Mouse (Mus musculus) megakaryocyte-erythroid progenitor cell, adult 5-6 weeks (primary cell): ENCODE measurements around the gene Immt. TPM values are rescaled to one million over a fixed set of nuclear protein-coding genes. Genes with fewer than 3 reads are reported as not detected.

Experiments used
- ATAC-seq: replicated peaks from 2 replicates; pipeline ENCODE4 v1.8.0; 2016; ENCODE audit warnings: mild to moderate bottlenecking, inconsistent platforms; ENCODE audit not compliant: severe bottlenecking, poor library complexity, low FRiP score, low TSS enrichment
- total RNA-seq, 2 experiments: library from RNA; stranded (forward) in 1 of 2; stranded (reverse) in 1 of 2; fragments of 200-1000, 215-1000 nt in 1 of 2; fragments of >200 nt in 1 of 2; fragmentation: Nextera tagmentation in 1 of 2; gene quantifications; 2 replicates each; pipeline ENCODE4 v1.2.3; 2014 to 2017

The Immt gene
- 198 and 228 TPM in 2 replicates for total RNA-seq (2014; fragmentation: Nextera tagmentation)
- total RNA-seq (2017): 182 TPM in 2 replicates

DNA sequence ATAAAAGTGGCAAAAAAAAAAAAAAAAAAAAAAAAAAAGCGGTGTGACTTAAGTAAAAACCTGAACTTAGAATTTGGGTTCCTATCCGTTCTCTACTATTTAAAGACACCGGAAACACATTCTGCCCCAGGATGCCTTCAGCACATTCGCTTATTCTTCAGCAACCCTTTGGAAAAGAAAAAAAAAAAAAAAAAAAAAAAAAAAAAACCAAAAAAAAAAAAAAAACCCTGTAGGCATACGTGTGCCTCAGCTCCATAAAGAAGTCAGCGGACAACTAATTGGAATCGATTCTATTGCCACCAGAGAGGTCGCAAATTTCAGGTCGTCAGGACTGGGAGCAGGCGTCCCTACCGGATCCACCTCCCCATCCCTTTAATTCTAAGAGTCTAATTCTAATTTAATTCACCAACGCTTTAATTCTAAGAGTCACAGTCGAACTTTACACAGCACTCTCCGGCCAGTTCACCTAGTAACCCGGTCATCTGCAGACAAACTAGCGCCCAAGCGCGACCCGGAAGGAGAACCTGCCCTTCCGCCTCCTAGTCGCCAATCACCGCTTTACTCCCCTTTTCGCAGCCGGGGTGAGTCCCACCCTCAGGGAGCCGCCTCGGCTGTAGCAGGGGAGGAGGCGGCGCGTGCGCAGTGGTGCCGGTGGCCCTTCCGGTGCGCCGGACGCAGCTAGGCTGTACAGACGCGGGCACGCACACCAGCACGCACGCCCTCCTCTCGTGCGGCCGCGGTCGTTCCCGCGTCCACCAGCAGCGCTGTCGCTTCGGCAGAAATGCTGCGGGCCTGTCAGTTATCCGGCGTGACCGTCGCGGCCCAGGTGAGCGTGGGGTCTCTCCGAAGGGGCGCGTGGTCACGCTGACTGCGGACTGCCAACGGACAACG, at the start of gene Immt:
Gene Immt, plus strand, starts transcription at position 642 of the 891 bp plus-strand sequence.
- ATAC-seq: peak; percentile 96

DNA sequence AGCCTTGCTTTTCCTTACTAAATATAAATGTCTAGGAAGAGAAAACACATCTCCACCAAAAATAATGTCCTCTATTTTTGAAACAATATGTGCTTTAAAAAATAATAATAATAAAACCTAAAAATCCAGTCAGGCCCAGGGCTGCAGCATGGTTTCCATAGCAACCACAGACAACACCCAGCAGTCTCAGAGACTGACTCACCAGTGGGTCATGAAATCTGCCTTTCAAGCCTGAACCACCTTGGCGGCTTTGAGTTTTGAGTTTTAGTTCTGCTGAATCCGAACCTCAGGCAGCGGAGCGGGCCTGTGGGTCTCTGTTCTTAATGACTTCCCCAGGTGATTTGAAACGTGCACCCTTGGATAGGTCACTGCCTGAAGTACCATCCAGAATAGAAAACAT, 48.0 kb upstream of the Immt start:
- ATAC-seq: no peak

DNA sequence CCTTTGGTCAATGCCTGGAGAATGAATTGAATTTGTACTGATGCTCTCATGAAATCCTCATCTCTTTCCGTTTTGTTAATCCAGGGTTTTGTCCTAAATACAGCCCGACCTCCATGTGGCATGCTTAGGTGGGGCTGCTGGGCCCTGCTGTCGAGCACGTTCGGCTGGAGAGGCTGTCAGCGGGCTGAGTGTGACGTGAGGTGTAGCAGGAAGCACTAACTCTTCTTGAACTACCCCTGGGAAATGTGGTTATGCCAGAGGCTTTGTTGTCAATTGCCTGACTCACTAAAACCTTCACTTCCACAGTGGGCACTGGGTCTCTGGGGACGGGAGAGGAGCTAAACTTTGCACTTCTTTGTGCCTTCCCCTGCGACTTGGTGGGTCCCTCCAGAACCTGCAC, 42.8 kb upstream of the Immt start:
- no peak for ATAC-seq

DNA sequence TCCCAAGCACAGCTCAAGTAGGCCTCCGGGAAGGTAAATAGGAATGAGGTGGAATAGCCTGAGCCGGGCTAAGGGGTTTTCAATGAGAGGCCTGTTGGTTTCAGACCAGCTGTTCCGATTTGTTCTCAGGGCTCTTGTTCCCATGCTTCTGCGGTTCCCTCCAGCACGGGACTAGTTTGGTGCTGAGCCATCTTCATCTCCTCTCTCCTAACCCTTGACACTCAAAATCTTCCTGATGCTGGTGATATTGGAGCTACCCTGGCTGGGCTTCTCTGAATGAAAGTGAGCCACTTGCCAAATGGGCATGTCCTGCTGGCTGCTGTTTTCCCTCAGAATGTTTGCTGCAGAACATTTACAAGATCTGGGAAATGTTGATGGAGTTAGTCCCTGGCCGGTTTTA, 39.4 kb upstream of the Immt start:
- no peak for ATAC-seq

DNA sequence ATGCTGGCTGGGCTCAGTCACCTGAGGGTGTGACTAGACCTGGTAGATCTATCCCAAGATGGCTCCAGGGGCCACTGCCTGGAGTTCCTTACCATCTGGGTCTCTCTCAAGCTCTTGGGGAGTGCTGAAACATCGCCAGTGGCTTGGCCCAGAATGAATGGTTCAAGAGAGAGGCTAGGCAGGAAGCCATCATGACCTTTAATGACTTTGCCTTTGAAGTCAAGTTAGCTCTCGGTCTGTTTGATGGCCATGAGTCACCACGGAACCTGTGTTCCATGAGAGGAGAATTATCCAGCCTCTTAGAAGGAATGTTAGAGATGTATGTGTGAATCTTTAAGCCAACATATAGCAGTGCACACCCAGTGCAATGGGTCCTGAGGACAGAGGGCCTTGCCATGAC, 31.7 kb upstream of the Immt start:
- ATAC-seq: no peak

DNA sequence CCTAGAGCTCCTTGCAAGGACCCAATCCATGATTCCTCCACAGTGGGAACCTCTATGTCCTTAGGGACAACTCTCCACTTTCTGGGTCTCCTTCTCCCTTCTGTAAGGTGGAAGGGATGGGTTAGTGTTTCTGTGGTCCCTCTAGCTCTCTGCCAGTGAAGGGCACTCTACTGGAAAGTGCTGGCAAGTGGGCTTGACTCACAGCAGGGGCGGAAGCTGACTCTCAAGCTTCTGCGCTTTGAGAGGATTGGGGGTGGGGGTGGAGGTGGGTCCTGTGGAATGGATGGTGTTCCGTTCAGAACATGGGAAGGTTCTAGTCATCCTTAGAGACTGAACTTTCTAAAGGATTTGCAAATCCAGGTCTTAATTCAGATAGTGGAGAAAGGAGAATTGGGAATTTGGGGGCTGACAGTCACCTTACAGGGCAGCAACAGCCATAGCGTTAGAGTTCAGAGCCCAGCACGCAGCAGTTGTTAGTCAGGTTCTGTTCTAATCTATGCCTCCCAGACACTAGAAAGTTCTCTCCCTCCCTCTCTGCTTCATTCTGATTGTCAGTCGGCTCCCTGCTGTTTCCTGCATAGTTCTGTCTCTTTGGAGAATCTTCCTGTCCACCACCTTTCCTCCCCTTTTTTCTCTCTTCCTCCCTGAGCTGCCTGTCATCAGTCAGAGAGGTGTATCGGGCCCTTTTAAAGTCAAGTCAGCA, 30.0 kb upstream of the Immt start:
- ATAC-seq: peak; percentile 75

DNA sequence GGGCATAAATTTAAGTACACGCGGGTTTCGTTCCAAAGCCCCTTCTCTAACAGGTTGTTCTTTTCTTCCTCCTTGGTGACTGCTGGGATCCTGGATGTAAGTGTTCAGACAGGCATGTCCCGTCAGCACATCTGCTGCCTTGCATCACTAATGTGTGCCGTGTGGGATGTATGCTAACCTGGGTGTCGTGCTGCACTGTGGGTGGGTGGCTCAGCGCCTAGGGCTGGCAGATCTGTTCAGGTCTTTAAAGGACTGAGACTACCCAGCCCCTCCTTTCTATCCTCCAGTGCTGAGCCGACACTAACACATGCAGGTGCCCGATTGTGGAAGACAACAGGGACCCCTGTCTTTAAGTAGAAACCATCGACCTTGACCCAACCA, 29.4 kb upstream of the Immt start:
- no peak for ATAC-seq

DNA sequence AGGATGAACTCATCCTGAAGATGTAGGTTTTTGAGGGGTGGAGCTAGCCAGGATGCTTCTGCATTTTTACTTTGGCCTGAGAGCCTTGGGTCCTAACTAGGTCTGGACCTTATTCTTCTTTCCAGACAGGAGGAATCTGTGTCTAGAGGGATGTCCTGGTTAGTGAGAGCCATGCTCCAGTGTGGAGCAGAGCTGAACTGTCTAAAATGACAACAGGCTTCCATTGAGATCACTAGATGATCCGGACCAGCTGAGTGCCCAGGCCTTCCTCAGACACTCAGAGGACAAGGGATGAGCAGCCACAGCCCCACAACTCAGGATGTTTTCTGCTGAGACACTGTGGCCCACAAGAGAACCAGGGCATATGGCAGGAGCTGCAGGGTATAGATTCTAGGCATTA, 27.5 kb upstream of the Immt start:
- ATAC-seq: no peak

DNA sequence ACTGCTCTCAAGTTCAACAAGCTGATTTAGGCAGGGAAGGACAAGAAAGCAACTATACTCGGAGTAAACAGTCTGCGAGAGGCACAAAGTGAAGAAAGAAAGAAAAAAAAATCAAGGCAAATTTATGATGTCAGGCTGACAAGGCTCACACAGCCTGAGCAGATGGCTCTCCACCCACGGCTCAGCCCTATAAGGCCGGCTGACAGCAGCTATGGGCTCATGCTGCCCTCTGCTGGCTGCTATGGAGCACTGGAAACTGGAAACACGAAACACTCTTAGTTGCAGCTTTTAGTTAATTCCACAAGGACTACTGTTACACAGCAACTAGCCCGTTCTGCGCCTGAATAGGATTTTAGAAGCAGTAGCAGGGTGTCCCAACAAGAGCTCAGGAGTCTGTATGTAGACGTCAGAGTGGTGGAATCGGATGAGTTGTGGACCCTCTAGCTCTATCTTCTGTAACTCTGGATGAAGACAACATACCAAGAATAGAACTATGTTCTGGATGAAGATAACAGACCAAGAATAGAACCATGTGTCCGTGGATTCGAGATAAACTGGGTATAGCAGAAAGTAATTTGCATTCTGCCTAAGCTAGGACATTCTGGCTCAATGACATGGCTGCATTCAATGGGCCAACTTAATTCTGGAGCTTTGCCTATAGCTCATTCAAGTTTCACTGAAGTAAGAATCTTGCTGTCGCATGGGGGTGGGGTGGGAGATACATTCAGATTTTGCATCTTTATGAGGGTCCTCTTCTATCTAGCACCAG, 26.9 kb upstream of the Immt start:
- peak; percentile 80 for ATAC-seq

DNA sequence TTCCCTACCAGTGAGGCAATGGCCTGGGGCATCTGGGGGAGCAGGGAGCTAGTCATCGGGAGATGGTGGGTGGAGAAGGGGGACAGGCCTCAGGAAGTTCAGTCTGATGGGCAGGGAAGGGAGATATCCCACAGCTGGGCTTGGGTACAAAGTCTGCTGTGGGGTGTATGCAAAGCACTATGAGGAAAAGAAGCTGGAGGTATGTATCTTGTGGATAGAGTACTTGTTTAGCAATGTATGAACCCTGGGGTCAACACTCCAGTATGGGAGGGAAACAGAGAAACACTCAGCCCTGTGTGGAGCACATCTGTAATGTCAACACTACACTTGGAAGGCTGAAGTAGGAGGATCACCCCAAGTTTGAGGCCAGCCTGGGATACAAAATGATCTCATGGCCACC, 24.4 kb upstream of the Immt start:
- no peak for ATAC-seq

DNA sequence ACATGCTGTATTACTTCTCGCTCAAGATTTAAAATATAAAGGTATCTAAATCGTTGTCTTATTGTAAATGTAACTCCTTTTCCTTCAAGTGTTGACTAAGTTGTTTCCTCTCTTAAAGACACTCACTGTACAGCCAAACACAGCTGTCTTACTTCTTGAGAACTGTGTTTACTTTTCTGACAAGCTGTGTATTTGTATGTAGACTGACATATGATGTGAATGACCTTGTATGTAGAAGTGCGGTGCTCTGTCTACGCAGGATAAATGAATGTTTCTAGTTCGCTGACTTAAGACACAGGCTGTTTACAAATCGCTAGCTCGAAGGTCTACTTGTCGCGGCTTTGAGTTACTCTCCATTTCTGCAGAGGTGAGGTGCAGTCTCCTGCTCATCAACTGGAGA, 21.2 kb upstream of the Immt start:
- ATAC-seq: no peak

DNA sequence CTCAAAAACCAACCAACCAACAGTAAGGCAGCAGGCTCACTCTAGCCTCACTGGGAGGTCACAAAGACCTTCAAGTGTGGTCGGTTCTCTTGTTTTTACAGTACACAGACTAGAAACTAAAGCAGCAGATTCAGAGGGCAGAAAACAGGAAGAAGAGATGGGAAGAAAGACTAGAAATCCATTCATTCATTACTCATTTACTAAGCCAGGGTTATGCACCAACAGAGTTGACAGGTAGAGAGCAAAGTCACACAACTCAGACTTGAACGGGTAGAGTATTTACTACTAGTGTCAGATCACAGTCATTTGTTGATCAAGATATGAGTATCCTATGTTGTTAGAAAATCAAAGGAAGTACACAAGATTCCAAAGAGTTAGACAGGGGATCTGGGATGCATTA, 18.3 kb upstream of the Immt start:
- ATAC-seq: no peak

DNA sequence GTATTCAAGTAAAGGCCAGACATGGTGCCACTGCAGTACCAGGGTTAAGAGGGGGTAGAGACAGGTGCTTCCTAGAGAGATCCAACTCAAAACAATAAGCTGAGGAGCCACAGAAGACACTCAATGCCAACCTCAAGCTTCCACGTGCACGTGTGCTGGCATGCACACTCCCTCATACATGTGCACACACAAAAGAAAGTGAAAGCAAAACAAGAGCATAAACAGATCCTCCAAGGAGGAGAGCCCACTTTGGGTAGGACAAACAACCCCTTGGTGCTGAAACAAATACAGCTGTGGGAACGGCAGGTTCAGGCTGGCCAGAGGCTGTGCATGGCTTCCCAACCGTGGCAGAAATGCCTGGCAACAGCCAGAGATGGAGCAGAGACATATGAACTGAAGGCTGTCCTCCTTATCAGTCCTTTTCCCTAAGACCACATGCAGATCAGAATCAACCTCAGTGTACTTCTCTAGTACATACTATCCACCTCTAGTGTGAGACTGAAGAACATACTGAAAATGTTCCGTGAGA, 11.3 kb upstream of the Immt start:
- ATAC-seq: no peak

DNA sequence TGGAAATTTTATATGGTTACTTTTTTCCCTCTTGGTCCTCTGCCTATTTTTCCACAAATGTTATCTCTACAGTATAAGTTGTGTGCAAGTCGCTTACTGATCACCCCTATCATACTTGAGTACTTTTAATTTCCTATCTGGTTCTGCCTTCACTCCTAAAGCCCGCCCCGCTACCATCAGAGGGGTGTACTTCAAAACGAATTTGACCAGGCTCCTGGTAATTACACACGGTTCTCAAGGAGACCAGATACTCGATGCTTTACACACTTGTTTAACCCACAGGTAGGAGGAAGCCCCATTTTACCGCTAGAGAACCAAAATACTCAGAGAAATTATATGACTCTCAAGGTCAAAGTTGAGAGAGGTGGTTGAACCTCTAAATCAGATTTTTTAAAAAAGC, 8.0 kb upstream of the Immt start:
- peak; percentile 39 for ATAC-seq

DNA sequence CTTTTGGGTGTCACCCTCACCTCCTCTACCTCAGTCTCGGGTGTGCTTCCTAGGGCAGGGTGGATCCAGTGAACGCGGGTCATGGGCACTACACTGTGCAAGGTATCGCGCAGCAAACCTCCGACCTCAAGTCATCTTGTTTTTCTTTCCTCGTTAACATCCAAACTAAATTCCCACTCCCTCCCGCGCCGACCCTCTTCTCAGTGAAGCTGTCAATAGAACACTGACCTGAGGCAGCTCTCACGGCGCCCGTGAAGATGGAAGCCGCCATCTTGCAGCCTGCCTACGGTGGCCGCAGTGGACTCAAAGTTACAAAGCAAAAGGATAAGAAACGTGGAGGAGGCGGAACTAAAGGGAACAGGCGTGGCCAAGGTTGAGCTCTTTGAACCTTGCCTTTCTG, 7.6 kb upstream of the Immt start:
- peak; percentile 92 for ATAC-seq

DNA sequence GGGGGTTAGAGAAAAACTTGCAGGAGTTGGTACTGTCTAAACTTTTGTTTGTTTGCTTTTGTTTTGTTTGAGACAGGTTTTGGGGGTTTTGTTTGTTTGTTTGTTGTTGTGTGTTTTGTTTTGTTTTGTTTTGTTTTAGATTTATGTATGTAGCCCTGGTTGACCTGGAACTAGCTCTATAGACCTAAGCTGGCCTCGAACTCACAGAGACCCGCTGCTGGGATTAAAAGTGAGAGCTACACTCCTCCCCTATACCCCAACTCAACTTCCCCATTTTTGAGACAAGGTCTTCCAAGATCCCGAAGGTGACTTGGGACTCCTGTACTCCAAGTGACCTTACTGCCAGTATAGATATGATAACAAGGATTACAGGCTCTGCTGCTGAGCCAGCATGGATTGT, 7.2 kb upstream of the Immt start:
- no peak for ATAC-seq

DNA sequence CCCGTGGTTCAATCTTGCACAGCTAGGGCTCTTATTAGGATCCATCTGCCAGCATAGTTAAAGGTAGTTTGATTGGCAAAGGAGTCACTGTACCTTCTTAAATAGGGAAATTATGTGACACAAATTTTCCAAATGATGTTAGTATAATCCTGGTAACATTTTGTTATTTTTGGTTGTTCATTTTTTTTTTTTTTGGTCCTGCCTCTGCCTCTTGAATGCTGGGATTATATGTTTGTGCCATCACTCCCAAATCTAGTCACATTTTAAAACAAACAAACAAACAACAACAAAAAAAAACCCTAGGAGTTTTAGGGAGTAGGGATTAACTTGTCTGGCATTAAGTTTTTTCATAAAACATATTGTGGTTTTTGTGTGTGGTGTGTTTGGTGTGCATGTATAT, 4.3 kb upstream of the Immt start, which contains the start of gene Mrpl35:
Gene Mrpl35, minus strand, starts transcription at position 101 of the 400 bp plus-strand sequence.
- ATAC-seq: no peak

DNA sequence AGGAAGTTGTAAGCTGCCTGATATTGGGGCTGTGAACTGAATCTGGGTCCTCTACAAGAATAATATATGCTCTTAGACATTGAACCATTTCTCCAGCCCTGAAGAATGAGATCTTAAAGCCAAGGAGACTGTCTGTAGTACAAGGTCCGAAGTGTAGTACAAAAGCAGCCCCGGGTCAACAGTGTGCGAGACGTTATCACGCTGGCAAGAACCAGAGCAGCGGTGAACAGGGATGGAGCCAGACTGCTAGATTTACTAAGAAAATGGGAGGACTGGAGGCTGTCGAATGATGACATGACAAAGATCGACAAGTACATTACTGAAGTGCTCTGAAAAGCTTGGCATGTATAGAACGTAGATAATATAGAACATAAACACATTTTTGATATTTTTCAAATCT, 1.4 kb upstream of the Immt start:
- no peak for ATAC-seq

DNA sequence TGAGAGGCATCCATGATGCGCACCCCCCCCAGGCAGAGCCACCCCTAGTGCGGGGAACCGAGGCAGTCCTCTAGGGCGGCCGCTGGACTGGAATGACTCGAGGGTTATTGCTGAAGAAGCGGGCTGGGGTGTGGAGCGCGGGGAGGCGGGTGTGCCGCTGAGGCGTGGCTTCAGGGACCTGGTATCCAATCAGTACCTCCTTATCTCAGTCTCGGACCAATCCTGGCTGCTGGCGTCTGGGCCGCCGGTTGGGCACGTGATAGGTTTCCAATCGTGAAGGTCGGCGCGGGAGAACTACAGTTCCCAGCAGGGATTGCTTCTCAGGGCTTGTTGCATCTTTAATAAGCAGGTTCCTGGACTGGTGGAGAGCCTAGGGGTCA, 440 bp downstream of the Immt start:
- ATAC-seq: peak; percentile 97

DNA sequence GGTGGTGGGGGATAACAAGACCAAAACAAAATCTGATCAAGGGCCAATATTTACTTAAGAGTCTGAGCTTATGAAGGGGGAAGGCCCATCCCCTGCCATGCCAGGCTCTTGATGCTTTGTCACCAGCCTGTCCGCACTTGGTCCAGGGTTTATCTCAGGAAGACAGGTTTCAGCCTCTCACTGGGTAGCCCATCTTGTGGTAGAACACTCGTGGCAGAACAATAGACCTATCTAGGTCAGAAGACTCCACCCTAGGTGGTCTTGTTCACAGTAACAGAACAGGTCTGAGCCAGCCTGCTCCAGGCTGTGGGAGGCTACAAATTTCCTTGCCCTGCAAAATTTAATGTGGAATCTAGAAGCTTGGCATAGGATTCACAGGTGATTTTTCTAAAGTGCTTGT, 5.7 kb downstream of the Immt start:
- 0 out of 2 replicates have a peak, but pooled peaks have one; percentile 32 for ATAC-seq
